Mouse (Mus musculus) spleen, adult 12 weeks (tissue): ENCODE data around the gene Ebf1.

ENCODE experiments used
- DNase-seq: peaks from one replicate; pipeline ENCODE4 v3.0.0; 2022; ENCODE audit warnings: low spot score

Gene Ebf1

DNA sequence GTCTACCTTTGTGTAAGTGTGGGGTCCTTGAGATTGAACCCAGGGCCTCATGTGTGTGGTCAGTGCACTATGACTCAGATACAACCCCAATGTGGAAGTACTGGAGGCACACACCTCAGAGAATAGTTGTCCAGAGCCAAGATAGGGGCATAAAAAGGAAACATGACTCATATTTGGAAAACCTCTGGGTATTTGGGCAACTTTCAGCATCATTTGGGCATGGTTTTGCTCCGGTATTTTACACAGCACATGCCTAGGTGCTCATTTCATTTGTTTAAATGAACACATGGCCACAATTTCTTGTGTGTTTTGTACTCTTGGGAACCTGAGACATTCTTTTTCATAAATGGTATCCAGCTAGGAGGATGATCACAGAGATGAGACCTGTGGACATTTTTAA lies 161.9 kb downstream of the Ebf1 start:
- DNase-seq: no peak

DNA sequence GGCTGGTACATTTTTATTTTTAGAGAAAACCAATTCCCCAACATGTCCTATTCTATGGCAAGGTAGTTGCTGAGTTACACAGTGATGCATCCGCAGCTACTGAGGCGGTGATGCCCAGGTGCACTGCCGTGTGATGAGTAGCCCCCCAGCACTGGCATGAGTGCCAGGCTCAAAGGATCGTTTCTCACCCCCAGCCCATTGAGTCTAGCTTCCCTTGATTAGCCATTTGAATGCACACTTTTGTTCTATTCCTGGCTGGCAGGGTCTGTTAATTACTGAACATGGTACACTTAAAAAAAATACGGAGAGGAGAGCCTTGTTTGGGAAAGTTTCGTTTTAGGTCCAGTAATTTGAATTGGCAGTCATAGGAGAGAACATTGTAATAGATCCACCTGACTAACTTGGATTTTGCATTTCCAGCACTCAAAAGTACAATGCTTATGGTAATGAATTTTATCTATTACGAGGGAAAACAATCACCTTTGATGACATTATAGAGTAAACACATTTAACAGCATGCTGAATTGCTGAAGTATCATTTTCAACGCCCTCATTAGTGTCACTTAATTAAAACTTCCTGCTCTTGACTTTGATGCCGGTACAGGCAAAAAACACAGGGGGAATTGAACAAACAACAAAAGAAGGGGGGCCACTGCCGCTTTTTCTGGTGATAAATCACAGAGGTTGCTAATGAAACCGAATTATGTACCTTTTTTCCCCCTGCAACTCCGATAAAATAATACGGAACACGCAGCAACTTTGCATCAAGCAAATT lies 167.3 kb downstream of the Ebf1 start:
- DNase-seq: no peak

DNA sequence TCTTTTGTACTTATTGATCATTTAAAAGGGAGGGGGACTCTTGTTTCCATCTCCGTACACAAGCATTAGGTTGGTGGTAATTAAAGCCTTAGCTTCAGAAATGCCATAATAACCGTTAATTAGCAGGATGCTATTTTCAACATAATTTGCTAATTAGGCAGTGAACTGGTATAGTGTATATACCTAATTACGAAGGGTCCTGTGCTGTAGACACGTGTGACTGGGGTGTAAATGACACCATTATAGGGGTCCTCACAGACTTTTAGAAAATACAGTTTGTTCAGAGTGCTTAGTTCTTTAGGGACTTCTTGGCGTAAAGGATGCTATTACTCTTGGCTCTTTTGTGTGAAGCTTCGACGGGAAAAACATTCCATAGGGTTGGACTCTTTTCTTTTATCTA lies 167.9 kb downstream of the Ebf1 start:
- no peak for DNase-seq

DNA sequence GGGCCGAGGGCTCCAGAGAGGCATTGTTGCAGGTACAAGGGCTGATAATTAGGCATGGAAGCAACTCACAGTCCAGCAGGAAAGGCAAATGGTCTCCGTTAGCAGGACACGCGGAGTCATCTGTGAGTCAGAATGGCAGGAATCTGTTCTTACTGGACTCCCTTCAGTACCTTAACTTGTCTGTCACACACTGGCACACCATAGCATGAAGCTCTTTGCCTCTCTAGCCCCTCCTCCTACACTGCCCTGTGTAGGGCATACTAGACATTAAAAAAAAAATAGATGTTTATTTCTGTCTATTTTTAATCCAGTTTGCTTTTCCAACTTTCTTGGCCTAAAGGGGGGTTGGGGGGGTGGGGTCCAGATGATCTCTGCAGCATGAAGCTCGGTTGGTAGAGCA lies 168.4 kb downstream of the Ebf1 start:
- DNase-seq: no peak

DNA sequence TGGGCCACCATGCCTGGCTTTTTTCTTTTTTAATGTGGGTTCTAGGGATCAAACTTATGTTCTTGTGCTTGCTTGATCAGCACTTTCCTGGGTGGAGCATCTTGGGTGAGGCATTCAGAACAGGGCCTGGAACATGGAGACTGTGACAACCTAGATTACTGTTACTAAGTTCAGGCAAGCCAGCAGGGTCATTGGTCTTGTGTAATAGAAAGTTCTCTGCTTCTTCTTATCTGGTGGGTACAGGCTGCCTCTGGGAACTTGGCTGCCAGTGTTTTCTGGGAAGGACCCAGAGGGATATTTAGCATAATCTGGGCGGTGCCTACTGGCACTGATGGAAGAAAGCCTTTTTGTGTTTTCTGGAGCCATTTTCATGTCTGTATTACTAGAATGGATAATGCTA lies 170.9 kb downstream of the Ebf1 start:
- DNase-seq: no peak

DNA sequence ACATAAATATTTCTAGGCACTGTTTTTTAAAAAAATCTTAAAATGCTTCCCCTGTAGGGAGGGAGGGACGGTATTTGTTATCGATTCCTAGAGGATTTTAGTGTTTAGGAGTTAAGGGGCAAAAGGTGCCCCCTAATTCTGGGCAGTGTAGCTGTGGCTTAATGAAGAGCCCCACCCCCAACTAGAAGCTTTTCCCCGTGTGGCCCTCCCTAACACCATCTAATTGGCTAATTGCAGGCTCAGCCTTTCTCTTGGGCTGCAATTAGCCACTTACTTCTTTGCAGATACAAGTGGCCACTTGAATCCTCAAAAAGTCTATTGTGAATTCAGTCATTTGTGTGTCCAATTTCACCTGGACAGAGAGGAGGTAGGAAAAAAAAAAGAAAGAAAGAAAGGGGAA lies 175.7 kb downstream of the Ebf1 start:
- no peak for DNase-seq

DNA sequence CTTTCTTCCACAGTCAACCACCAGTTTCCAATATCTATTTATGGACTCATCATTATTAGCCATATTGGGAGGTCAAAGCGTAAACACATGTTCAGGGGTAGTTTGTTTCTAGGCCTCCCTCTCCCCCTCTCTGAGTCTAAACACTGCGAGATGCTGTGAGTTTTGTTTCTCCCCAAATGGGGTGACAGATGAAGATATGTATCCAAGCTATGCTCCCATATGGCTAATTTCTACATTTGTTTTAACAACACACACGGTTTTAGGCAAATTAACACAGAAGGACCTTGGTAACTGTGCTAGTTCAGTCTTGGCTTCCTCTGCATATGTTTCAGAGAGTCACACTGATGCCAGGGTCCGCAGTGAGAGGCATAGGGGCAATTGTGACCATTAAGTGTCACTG lies 177.8 kb downstream of the Ebf1 start:
- DNase-seq: no peak

DNA sequence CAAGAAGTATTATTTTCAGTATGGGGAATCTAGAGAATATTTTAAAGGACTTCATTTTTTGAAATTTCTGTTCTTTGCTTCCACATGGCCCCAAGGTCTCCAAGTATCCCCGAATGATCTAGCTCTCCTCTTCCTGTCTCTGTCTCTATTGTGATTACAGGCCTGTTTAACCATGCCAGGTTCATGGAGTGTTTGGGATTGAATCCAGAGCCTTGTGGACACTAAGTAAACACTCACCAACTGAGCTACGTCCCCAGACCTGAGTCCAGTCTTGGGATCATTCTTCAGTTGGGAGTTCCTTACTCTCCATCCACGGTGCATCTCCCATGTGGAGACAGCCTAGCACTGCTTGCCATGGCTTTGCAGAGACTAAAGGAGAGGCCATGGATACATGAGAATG lies 178.7 kb downstream of the Ebf1 start:
- no peak for DNase-seq

DNA sequence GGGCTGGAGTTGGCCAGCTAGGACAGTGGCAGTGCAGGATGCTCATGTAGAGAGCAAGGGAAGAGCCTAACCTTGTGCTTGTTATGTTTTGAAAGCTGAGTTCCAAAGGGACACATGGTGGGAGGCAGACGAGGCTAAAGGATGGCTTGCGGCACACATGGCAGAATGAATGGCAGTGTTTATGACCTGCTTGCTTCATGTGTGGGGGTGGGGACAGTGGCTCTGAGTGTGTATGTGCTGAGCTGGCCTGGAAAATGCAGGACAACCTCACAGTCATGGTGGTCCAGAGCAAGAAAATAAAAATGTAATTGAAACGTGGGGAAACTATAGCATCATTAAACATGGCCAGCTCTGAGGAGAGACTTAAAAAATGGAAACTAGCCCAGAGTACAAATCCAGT lies 181.2 kb downstream of the Ebf1 start:
- DNase-seq: no peak

DNA sequence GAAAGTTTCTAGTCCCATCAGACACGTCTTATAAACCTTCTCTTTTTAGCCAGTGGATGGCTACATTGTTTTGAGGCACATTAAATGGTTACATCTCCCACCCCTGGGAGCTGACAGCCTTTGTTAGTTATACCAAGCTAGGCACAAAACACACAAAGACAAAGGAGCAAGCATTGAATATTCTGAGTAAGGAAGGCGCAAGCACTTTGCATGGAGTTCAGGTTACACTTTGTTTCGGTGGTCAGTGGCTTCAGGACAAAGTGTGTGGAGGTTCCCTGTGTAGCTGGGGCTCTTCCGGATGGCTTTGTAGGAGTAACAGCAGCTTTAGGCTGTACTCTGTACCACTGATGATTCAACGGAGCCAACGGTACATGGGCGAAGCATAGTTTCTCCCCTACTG lies 186.9 kb downstream of the Ebf1 start:
- DNase-seq: no peak

DNA sequence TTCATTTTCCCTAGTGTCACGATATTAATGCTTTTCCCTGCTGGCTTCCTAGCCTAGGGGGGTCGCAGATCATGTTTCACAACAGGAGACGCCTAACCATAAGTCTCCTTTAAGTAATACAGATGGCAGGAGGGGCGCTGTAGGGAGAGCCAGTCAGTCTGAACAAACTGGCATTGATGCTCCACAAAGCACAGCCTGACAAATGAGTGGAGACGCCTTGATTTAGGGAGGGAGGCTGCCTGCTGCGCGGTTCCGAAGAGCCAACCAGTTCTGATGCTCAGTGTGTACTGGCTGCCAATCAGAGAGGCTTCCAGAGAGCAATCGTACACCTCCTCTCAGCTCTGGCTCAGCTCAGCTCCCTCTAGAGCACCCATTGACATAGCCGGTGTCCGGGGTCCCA lies 189.5 kb downstream of the Ebf1 start:
- DNase-seq: no peak

DNA sequence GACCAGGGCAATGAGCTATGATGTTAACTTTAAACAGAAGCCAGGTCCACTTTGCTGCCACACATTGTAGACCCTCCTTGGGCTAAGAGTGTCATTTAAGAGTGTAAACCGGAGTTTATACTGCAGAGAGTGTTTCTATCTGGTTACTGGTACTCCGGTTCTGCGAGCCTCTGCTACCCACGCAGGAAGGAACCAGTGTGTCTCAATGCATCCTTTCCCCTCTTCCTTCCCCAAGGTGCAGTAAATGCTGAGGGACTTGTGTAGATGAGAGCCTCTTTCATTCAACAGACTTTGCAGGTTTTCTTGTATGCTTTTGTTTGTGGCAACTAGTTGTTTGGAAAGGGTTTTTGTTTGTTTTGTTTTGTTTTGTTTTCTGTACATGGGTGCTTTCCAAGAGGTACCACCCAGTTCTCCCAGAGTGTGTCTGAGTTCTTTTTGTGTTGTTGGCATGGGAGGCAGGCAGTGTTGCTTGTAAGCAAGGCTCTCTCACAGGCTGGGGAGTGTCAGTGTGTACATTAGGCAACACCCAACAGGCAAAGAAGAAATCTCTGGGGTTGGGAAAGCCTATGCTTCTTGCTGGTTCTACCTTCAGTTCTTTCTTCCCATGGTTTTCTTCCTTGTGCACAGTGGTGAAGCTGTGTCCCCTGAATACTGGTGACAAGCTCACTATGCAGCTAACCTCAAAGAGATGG lies 191.9 kb downstream of the Ebf1 start:
- DNase-seq: no peak

DNA sequence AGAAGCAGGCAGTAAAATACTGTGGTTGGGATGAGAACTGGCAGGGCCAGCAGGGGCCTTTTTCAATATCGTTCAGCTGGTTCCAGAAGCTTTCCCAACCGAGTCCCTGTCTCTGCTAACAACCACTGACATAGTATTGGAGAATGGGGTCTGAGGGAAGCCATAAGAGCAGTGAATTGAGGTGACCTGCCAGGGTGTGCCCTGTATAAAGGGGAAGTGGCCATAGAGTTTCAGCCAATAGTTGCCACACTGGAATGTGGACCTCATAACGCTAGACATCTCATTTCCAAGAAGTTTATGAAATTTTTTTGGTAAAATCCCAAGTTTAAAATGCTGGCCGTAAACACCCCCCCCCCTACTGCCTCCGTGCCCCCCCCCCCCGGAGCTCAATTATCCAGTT lies 193.9 kb downstream of the Ebf1 start:
- no peak for DNase-seq

DNA sequence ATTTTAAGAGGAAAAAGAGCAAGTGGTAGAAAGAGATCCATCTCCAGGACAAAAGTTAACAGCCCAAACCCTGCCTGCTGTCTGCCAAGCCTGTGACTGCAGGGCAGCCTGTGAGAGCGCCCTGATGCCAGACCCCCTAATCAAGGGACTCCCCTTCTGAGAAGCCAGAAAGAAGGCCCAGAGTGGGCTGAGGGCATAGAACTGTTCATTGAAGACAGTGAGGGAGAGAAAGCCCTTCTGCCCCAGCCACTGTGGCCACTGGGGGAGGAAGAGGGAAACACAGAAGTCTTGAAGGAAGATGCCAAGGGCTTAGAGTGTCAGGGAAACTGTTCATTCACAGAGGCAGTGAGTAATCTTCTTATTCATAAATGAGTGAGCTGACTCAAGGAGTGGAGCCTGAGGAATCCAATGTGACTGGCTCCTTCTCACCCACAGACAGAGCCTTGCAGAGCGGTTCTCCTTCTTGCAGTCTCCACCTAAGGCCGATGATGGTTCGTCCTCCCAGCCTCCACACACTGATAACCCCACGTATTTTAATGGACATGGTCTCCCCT lies 195.2 kb downstream of the Ebf1 start:
- no peak for DNase-seq

DNA sequence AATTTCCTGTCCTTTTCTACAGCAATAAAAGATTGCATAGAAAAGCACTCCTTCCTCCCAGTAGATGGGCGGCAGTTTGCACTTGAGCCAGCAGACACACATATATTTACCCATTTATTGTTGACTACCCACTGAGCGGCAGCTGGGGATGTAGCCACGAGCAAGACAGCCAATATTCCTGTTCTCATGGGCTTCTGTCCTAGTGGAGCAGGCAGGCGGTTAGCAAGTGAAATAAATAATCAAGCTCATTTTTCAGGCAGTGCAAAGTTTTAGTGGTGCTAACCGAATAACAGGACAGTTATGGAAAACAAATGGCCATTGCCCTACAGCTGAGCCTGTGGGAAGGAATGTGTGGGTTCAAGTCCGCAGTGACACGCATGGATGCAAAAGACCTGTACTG lies 196.4 kb downstream of the Ebf1 start:
- no peak for DNase-seq

DNA sequence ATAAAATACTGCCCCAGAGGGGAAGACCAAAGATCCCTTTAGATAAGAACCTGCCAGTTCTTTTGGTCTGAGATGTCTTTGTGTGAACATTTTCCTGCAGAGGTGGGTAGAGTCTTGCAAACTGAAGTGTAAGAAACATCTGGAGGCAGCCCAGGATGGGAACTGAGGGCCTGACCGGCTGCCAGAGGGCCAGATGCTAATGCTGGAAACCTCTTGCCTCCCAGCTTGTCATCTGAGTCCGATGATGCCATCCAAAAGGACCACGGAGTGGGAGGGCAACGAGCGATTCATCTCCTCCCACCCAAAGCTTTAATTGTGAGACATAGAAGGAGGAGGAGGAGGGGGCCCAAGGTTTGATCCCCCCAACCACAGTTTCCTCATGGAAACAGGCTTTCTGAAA lies 197.7 kb downstream of the Ebf1 start:
- DNase-seq: no peak

DNA sequence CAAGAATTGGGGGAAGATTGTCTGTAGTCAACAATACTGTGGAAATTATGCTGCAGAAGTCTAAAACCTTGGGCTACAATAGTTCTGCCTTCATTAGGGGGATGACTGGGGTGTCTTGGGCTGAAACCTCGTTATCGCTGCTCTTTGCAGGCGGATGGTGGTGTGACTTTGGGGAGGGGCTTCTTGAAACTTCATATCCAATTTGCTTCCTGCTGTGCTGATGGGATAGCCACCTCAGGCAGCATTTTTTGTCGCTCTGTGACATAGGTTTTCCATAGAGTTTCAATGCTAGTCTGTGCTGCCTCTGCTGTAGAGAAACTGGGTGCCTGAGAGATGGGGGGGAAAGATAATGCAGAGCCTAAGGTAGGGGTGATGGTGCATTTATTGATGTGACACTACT lies 198.9 kb downstream of the Ebf1 start:
- DNase-seq: no peak

DNA sequence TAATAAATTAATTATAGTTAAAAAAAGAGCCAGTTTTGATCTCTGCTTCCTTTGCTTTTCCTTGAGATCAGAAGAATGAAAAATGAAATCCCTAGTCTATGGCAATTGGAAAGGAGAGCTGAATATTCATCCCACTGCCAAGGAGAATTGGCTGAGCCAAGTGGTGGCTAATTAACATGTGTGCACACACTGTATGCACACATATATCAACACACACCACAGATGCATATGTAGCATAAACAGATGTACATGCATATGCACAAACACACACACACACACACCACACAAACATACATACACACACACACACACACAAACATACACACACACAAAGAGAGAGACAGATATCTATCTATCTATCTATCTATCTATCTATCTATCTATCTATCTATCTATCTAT lies 205.2 kb downstream of the Ebf1 start:
- DNase-seq: no peak

DNA sequence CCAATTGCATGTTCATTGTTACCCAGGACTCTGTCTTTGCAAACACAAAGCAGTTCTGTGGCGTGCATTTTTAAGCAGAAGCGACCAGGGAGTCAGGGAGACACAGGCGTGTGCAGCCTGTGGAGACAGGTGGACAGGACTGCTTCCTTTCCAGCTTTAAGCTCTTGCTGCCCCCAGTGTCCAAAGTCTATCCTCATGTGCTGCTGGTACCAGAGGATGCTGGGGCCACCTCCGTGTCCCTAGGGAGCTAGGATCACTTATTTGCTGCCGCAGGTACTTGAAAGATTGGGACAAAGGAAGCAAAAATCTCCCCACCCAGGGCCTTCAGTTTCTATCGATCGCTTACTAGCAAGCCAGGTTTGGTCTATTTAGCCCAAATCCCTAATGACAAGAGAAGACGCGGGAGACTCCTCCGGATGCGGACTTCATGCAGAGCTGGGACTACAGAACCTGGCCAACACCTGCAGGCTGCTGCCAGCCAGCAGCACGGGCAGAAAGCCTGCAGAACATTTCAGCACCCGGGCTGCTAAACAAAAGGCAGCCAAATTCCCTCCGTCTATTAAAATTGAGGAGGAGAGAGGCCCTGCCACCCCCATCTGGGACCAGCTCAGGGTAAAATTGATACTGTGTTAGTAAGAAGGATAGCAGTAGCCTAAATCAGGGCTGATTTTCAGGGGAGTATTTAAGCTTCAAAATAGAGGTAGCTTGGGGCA lies 215.3 kb downstream of the Ebf1 start:
- no peak for DNase-seq

DNA sequence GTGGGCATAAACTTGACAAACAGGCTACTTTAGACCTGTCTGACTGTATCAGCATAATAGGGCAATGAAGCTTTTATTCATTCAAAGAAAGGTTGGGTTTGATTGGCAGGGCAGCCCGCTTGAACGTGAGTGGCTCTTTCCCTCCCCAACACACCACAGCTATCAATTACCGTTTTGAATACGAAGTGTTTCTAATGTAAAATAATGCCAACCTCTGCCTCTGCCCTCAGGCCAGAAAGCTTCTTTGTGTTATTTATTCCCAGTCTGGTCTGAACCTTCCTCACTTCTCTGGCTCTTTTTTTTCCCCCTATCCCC lies 215.8 kb downstream of the Ebf1 start:
- DNase-seq: no peak

DNA sequence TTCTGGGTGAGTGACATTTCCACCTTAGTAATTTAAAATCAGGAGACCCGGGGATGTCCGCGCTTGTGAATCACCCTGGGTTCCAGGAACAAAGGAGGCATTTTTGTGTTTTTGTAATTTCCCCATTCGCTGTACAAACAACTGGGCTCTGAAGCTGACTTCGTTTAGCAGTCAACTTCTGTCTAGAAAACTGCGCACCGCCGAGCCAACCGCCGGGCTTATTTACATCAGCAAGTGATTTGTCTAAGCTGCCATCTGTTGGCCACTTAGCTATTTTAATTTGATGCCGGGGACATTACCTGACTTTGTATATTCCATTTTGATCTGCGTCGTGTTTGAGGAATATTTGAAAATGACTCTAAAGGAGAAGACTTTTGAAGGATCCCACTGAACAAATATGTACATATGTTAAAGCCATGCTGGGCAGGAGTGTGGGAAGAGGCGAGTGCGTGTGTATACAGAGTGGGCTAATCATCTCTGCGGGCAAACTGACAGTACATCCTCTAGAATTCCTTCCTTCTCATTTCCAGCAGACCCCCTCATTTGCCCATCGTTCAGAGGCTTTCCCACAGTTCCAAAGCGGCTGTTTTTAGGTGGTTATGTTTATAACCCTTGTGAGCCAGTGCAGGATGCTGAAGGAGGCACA lies 216.4 kb downstream of the Ebf1 start:
- DNase-seq: no peak

DNA sequence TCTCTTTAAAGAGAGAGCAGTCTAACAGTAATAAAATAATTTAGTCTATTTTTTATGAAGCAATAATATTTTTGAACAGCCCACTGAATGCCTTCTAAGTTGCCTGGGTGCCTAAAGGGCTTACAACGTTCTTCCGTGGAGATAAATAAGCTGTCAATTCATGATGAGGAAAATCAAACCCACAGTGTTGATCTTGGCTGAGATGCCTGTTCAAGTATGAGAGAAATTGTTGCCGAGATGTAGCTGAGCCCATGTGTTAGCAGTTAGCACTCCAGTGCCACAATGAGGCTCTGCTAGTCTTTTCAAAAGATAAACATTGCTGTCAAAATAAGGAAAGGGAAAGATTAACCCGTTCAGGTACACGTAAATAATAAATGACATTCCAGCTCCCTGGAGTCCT lies 218.0 kb downstream of the Ebf1 start:
- no peak for DNase-seq

DNA sequence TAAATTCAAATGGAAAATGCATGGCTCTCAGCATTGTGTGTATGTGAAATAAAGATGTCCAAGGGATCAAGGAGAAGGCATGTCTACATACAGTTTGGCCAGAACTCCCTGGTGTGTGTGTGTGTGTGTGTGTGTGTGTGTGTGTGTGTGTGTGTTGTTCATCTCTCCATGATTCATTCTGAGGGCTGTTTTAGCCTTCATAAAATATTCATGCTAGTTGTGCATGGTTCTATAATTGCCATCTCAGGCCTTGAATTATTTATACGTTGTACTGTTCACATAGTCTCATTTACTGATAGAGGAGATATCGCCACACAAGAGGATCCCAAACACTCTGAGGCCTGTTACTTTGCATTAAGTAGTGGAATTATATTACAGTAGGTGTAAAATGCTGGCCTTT lies 220.5 kb downstream of the Ebf1 start:
- no peak for DNase-seq
